Mouse (Mus musculus) kidney, postnatal 14 days (tissue): ENCODE data around the gene Dzip3.
A peak's percentile ranks its signal among the peaks of the same experiment; 100 is the strongest.

Source experiments
- DNase-seq: peaks from one replicate; pipeline ENCODE4 v3.0.0; 2022; ENCODE audit warnings: mixed read lengths

The Dzip3 gene

GRCm38 (mm10) chr16:48993559-48994342 is at the start of gene Dzip3, which contains the start of gene Cip2a:
Gene Dzip3, minus strand, starts transcription at chr16:48994165.
Gene Cip2a, plus strand, starts transcription at chr16:48994185.
- peak; percentile 92 for DNase-seq

- DNase-seq = no peak
Measured at GRCm38 (mm10) chr16:49040554-49041221, 46.7 kb upstream of the Dzip3 start.

- DNase-seq = no peak
Measured at GRCm38 (mm10) chr16:49037771-49038170, 43.8 kb upstream of the Dzip3 start.

- no peak for DNase-seq
Measured at GRCm38 (mm10) chr16:49035852-49036251, 41.9 kb upstream of the Dzip3 start.

- DNase-seq = peak; percentile 3
Measured at GRCm38 (mm10) chr16:49016620-49017332, 22.8 kb upstream of the Dzip3 start.

- DNase-seq = no peak
Measured at GRCm38 (mm10) chr16:49004151-49004550, 10.2 kb upstream of the Dzip3 start.

- DNase-seq = no peak
Measured at GRCm38 (mm10) chr16:48994343-48994693, 353 bp upstream of the Dzip3 start.

- no peak for DNase-seq
Measured at GRCm38 (mm10) chr16:48993231-48993558, 770 bp downstream of the Dzip3 start.

GRCm38 (mm10) chr16:48992437-48993230 is 1.3 kb downstream of the Dzip3 start:
- no peak for DNase-seq

- no peak for DNase-seq
Measured at GRCm38 (mm10) chr16:48989700-48990099, 4.3 kb downstream of the Dzip3 start.

GRCm38 (mm10) chr16:48985034-48985627 is 8.8 kb downstream of the Dzip3 start:
- DNase-seq = no peak

- no peak for DNase-seq
Measured at GRCm38 (mm10) chr16:48979965-48980364, 14.0 kb downstream of the Dzip3 start.

- no peak for DNase-seq
Measured at GRCm38 (mm10) chr16:48973548-48973947, 20.4 kb downstream of the Dzip3 start.

GRCm38 (mm10) chr16:48972996-48973395 is 21.0 kb downstream of the Dzip3 start:
- DNase-seq = no peak

GRCm38 (mm10) chr16:48941805-48942204 is 52.2 kb downstream of the Dzip3 start:
- peak; percentile 9 for DNase-seq

- DNase-seq = no peak
Measured at GRCm38 (mm10) chr16:48923724-48924123, 70.2 kb downstream of the Dzip3 start.

GRCm38 (mm10) chr16:48913206-48913605 is 80.8 kb downstream of the Dzip3 start:
- DNase-seq = no peak

GRCm38 (mm10) chr16:48911184-48911583 is 82.8 kb downstream of the Dzip3 start:
- no peak for DNase-seq

- no peak for DNase-seq
Measured at GRCm38 (mm10) chr16:48899868-48900267, 94.1 kb downstream of the Dzip3 start.

GRCm38 (mm10) chr16:48890733-48891132 is 103.2 kb downstream of the Dzip3 start:
- DNase-seq = no peak
